Mouse (Mus musculus): ENCODE results near the gene Gm28048. TPM values are rescaled to one million over a fixed set of nuclear protein-coding genes. Genes with fewer than 3 reads are reported as not detected.

Gm28048 gene
- polyA plus RNA-seq, 1 experiment from 2014 or later: 5.7 TPM

GRCm38 (mm10) chr11:22792149-22792548 lies 189.7 kb downstream of the Gm28048 start:
- no peak overlapping the region for H3K4me3 ChIP-seq
- no peak overlapping the region for H3K27ac ChIP-seq
- no peak for ATAC-seq (ENCODE audit: low FRiP score)
- no peak overlapping the region for H3K9ac ChIP-seq
- H3K4me2 ChIP-seq (replicated peaks): no peak overlapping the region
- H3K4me1 ChIP-seq: no peaks in the 10 kb centered on the region
- H3K36me3 ChIP-seq: no peaks in the 10 kb centered on the region
- H3K27me3 ChIP-seq: no peaks in the 10 kb centered on the region
- no peaks in the 10 kb centered on the region for H3K9me3 ChIP-seq (replicated peaks)
- 76% methylated on average over 1 of the region's 1 CpGs for WGBS

GRCm38 (mm10) chr11:22791726-22792125 lies 190.2 kb downstream of the Gm28048 start:
- Histone ChIP-seq H3K4me3 (no peak overlapping the region), H3K36me3 (no peaks in the 10 kb centered on the region), H3K9me3 (replicated peaks) (no peaks in the 10 kb centered on the region), H3K4me2 (replicated peaks) (no peak overlapping the region), H3K4me1 (no peaks in the 10 kb centered on the region), H3K27me3 (no peaks in the 10 kb centered on the region), H3K27ac (no peak overlapping the region), H3K9ac (no peak overlapping the region)
- no peak for ATAC-seq (ENCODE audit: low FRiP score)
- 85% methylated on average over 5 of the region's 5 CpGs for WGBS

- Histone ChIP-seq H3K27me3 (no peaks in the 10 kb centered on the region), H3K9ac (no peak overlapping the region), H3K9me3 (replicated peaks) (no peaks in the 10 kb centered on the region), H3K4me2 (replicated peaks) (no peak overlapping the region), H3K4me1 (no peaks in the 10 kb centered on the region), H3K36me3 (no peaks in the 10 kb centered on the region), H3K27ac (no peak overlapping the region), H3K4me3 (no peak overlapping the region)
- no peak for ATAC-seq (ENCODE audit: low FRiP score)
- 77% methylated on average over 2 of the region's 2 CpGs for WGBS
These were observed 194.1 kb downstream of the Gm28048 start for GRCm38 (mm10) chr11:22787833-22788232.

Other genes with a start within 250 kb of the Gm28048 start
- 3.4 and 4.7 TPM in 2 replicates for gene B3gnt2, start 121.1 kb downstream of the Gm28048 start, polyA plus RNA-seq (2016; fragmentation: Nextera tagmentation; extraction: Ambion mirVana)
- 5.2 and 7.5 TPM in 2 replicates for gene Zrsr1, start 10.1 kb downstream of the Gm28048 start, polyA plus RNA-seq (2016; fragmentation: Nextera tagmentation; extraction: Ambion mirVana)
- gene Commd1, start 292 bp upstream of the Gm28048 start, polyA plus RNA-seq (2016; fragmentation: Nextera tagmentation; extraction: Ambion mirVana): 309 and 314 TPM in 2 replicates
- 326 and 341 TPM in 2 replicates for gene Cct4, start 8.4 kb upstream of the Gm28048 start, polyA plus RNA-seq (2016; fragmentation: Nextera tagmentation; extraction: Ambion mirVana)
- 7.7 and 8.0 TPM in 2 replicates for gene Fam161a, start 25.4 kb upstream of the Gm28048 start, polyA plus RNA-seq (2016; fragmentation: Nextera tagmentation; extraction: Ambion mirVana)

Data from hindbrain, embryonic 12.5 days (tissue).